Mouse (Mus musculus) embryonic stem cell, embryonic (primary cell): ENCODE measurements around the gene Ascl4.

Source experiments
- CTCF ChIA-PET, 4 experiments: fragments of 300-600 bp in 2 of 4; fragments of 350-600 bp in 2 of 4; sonication (Branson Sonifier 250); formaldehyde crosslinking; loops; one replicate each; lab custom pipeline; 2022; ENCODE audit warnings: inconsistent platforms in 2 of 4; lab: Charles Lee
- POLR2A ChIA-PET, 4 experiments: fragments of 300-600 bp in 2 of 4; fragments of 350-600 bp in 2 of 4; sonication (Branson Sonifier 250); formaldehyde crosslinking; loops; one replicate each; lab custom pipeline; 2022; ENCODE audit warnings: antibody characterized with exemption in 4 of 4, inconsistent platforms in 1 of 4; lab: Charles Lee

Gene Ascl4

DNA sequence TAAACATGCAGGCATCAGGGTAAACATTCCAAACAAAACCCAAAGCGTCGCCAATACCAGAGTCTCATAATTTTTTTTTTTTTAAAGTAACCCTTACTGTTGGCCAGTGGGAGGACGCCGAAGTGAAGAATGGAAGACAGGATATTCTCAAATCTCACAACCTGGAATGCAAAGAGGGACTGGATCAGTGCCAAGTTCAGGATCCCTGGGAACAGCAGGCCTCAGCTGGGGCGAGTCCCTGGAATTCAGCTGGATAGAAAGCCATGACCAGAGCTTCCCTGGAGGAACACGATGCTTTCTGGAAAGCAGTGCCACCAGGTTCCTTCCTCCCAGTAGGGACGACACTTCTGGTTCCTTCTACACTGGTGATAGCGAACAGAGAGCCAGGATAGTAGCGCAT is 35.4 kb downstream of the Ascl4 start:
- CTCF ChIA-PET, result no interaction called here
- POLR2A ChIA-PET, result no interaction called here

GRCm38 (mm10) chr10:85964316-85964715 is 36.8 kb downstream of the Ascl4 start:
- POLR2A ChIA-PET, result interaction anchor here in 1 of 4 experiments (1.1 kb wide), 1 partner anchor 500 kb away, joined by 3 read pairs; no protein-coding TSS in a partner anchor
- CTCF ChIA-PET, result interaction anchor here in 1 of 4 experiments (0.6 kb wide), 1 partner anchor 676 kb away, joined by 3 read pairs; no protein-coding TSS in a partner anchor

DNA sequence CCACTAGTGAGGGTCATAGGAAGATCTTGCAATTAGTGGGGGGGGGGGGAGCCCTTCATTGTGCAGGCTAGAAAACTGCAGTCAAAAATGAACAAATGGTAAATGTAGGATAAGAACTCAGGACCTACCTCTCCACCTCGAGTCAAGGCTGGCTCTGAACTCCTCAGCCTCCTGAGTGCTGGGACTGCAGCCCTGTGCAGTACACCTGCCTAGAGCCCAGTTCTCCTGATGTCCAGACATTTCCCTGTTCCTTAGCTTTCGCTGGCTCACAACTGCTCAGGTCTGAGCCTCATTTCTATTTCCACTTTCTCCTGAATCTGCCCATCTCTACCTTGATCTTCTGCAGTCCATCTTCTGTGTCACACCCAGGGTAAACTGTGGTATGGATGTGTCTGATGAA is 39.0 kb downstream of the Ascl4 start:
- ChIA-PET POLR2A (no interaction called here), CTCF (no interaction called here)

- ChIA-PET POLR2A (interaction anchor here in 1 of 4 experiments (0.6 kb wide), 1 partner anchor 581 kb away, joined by 3 read pairs; the partner anchor contains the start of gene Btbd11), CTCF (interaction anchor here (0.6 to 1.9 kb wide), 24 partner anchors 10 to 531 kb away, joined by 3 to 20 read pairs (median 3); partner anchors contain the start of genes Fbxo7 (in 2 of the 4), Rtcb (in 2 of the 4) and Syn3 (in 1 of the 4))
These were observed 40.1 kb downstream of the Ascl4 start for GRCm38 (mm10) chr10:85967411-85968156.

GRCm38 (mm10) chr10:85968157-85968634 is 40.7 kb downstream of the Ascl4 start:
- ChIA-PET CTCF (interaction anchor here (0.6 to 1.9 kb wide), 27 partner anchors 10 to 530 kb away, joined by 3 to 20 read pairs (median 3); partner anchors contain the start of genes Fbxo7 (in 2 of the 4), Rtcb (in 2 of the 4) and Syn3 (in 1 of the 4)), POLR2A (interaction anchor here in 1 of 4 experiments (0.6 kb wide), 1 partner anchor 581 kb away, joined by 3 read pairs; the partner anchor contains the start of gene Btbd11)

GRCm38 (mm10) chr10:85968731-85969130 is 41.2 kb downstream of the Ascl4 start:
- ChIA-PET CTCF (interaction anchor here (0.6 to 1.9 kb wide), 24 partner anchors 11 to 1228 kb away, joined by 3 to 20 read pairs (median 4); partner anchors contain the start of genes Fbxo7 (in 2 of the 4), Rtcb (in 1 of the 4) and Syn3 (in 1 of the 4)), POLR2A (no interaction called here)

GRCm38 (mm10) chr10:85969894-85970620 is 42.6 kb downstream of the Ascl4 start:
- ChIA-PET POLR2A (interaction anchor here in 3 of 4 experiments (0.6 to 0.9 kb wide), 4 partner anchors 52 to 352 kb away, joined by 3 to 5 read pairs (median 4); partner anchors contain the start of gene Fbxo7 (in 1 of the 3)), CTCF (interaction anchor here in 3 of 4 experiments (0.5 to 1.0 kb wide), 6 partner anchors 71 to 1146 kb away, joined by 3 to 5 read pairs (median 4); no protein-coding TSS in a partner anchor)

DNA sequence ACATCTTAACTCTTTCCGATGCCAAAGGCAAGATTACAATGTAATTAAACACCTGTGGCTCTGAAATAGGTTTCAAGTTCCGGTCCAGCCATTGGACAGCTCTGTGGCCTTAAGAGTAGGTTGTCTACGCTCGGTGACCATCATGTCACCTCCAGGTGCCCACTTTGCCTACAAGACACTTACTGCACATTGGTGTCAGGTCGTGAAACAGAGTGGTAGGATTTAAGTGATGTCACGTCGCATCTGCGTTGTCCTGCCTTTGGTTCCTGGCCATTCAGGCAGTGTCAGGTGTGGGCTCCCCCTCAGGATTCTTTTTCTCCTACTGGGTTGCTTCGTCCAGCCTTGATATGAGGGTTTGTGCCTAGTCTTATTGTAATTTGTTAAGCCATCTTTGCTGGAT is 44.3 kb downstream of the Ascl4 start:
- ChIA-PET POLR2A (interaction anchor here in 1 of 4 experiments (1.0 kb wide), 1 partner anchor 15 kb away, joined by 4 read pairs; the partner anchor contains the start of gene Rtcb), CTCF (interaction anchor here in 1 of 4 experiments (0.6 kb wide), 1 partner anchor 262 kb away, joined by 3 read pairs; no protein-coding TSS in a partner anchor)

- ChIA-PET POLR2A (interaction anchor here in 1 of 4 experiments (0.9 to 1.0 kb wide), 2 partner anchors 16 to 42 kb away, joined by 4 read pairs; partner anchors contain the start of gene Rtcb), CTCF (interaction anchor here in 1 of 4 experiments (0.6 kb wide), 1 partner anchor 118 kb away, joined by 3 read pairs; no protein-coding TSS in a partner anchor)
These were observed 45.4 kb downstream of the Ascl4 start for GRCm38 (mm10) chr10:85972915-85973314.

GRCm38 (mm10) chr10:85989412-85990115 is 62.1 kb downstream of the Ascl4 start:
- POLR2A ChIA-PET, result no interaction called here
- CTCF ChIA-PET, result interaction anchor here in 1 of 4 experiments (1.0 kb wide), 1 partner anchor 22 kb away, joined by 3 read pairs; no protein-coding TSS in a partner anchor

DNA sequence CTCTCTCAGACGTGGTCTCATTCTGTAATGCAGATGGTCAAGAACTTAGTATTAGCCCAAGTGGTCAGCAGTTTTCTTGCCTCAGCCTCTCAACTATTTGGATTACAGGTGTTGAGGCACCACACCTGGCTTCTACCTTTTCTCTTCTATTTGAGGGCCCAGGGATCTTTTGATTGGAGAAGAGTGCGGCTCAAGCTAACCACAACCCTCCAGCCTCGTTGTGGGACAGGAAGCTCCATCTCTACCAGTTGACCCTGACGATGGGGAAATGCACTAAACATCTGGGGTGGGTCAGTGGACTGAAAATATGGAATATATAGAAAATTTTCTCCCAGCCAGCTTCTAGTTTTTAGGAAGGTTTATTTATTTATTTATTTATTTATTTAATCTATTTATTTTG is 64.9 kb downstream of the Ascl4 start:
- CTCF ChIA-PET, result interaction anchor here in 1 of 4 experiments (0.7 kb wide), 1 partner anchor 533 kb away, joined by 4 read pairs; no protein-coding TSS in a partner anchor

DNA sequence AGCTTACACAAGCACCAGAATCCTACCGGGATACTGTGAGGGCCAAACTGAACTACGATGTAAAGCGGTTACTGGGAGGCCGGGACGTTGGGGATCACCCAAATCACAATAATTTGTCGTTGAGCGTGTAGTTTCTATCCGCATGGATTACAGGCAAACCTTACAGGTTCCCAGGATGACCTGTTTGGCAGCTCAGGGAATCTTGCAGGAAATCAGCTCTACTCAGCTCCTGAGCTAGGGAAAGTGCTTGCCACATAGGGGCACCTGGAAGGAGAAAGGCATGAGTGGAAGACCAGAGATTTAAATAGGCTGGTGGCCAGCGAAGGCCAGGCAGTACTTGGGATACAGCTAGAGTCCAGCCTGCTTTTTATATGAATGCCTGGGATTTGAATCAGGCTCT is 66.4 kb downstream of the Ascl4 start:
- CTCF ChIA-PET, result interaction anchor here in 1 of 4 experiments (1.7 kb wide), 1 partner anchor 26 kb away, joined by 5 read pairs; no protein-coding TSS in a partner anchor

More for the DNA sequence above, 64.9 kb downstream of the Ascl4 start:
- POLR2A ChIA-PET, result no interaction called here

DNA sequence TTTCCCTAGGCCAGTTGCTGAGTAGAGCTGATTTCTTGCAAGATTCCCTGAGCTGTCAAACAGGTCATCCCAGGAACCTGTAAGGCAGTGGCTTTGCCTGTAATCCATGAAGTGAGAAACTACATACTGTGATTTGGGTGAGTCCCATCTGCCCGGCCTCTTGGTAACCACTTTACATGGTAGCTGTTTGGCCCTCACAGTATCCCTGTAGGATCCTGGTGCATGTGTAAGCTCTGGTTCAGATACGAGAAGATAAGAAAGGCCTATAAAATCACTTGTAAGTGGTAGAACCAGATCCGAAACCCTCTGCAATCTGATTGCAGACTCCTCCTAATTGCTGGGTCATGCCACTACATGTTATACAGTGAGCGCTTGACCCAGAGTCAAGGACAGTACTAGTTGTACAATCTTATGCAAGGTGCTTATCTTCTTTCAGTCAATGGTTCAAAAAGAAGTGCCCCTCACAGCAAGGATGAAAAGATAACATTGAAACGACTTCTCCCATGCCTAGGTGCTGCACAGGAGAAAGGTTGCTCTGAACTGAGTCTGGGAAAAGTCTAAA is 67.1 kb downstream of the Ascl4 start:
- POLR2A ChIA-PET, result no interaction called here
- CTCF ChIA-PET, result interaction anchor here in 1 of 4 experiments (1.7 kb wide), 1 partner anchor 26 kb away, joined by 5 read pairs; no protein-coding TSS in a partner anchor

More for the DNA sequence above, 66.4 kb downstream of the Ascl4 start:
- POLR2A ChIA-PET, result no interaction called here
